Mouse (Mus musculus) c-Kit-negative CD71-positive TER-119-positive erythroid progenitor cells, embryonic 14.5 days (primary cell): ENCODE data around the gene Rassf8.

Source experiments
- DNase-seq: peaks from one replicate; pipeline ENCODE4 v3.0.0-alpha.2; 2013; ENCODE audit warnings: low read depth, low spot score

Rassf8 gene

DNA sequence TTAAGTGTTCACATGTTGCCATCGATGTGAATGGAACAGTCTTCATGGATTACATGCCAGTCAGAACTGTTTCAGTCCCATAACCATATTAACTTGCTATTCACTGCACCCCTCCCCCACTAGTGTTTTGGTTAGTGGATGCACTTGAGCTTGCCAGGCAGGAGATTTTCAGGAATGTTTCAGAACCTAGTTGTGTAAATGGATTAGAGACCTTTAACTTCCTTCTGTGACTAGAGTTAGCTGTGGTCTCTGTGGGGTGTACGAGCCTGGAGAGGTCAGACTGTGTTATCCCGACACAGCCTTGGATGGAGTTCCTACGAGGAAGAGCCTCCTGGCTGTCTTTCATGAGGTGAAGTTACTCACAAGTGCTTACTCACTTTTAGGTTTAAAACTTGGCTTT is 29.7 kb downstream of the Rassf8 start:
- no peak for DNase-seq

DNA sequence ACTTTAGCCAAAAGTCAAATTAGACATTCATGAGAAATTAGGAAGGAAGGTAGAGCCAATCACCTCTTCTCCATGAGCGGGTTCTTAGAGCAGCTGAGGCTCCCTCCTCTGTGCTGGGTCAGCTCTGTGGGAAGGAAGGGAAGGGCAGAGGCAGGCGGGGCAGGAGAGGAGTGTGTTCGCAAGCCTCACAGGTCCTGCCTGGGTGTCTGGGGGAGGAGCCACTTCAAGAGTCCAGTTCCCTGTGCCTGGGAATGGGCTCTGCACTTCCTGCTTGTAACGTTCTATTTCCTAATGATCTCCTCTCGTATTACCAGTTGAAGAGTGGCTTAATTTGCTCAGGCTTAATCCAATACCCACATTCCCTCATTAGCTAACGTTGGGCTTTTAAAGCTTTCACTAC is 32.8 kb downstream of the Rassf8 start:
- no peak for DNase-seq

DNA sequence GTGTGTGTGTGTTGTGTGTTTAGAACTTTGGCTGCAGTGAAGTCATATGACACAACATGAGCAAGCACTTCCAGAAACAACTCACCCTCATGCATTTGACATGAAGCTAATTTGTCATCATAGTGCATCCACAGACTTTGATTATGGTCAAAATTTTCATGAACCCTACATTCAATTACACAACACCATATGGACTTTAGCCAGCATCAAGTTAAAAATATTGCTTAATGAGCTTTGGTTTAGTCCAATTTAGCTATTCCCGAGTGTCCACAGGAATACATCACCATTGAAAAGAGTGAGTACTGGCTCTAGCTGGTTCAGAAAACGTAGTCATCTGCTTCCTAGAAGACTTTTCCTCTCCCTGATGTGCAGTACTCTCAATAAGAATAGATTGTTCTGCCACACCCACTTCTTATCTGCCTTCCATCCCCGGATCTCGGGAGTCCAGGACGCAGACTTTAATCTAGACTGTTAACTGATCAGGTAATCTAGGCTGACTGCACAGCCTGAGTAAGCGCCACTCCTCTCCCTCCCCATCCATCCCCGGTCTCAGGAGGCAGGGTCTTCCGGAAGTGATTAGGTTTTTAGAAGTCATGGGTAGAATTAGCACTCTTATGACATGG is 33.7 kb downstream of the Rassf8 start:
- DNase-seq = no peak

DNA sequence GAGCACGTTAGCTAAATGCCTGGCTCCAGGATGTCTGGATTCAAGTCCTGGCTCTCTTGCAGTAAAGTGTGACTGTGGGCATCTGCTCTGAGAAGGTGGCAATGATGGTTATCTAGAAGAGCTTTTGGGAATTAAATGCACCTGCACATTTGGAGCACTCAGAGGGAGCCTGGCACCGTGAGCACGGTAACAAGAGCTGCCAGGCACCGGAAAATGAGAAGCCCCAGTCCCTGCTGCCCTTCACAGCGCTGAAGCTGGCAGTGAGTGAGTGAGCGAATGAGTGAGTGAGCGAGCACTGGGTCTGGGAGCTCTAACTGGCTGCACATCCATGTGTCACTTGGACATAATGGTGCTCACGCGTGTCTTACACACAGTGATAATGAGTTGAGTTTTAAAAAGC is 34.7 kb downstream of the Rassf8 start:
- no peak for DNase-seq

DNA sequence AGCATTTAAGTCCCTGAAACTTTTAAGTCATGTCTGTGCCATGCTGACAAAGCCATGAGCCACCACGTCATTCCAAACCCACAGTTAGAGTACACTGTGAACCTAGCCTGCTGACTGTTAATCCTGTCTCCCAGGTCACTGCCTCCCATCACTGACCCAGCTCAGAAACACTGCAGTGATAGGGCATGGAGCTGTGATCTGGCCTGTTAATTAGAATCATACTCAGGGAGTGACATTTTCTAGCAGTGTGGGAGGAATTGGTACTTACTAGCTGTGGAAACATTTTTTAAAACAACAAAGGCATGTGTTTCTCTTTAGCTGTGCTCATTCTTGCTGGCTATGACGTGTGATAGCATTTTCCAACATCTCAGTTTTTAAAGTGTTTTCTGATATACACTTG is 35.4 kb downstream of the Rassf8 start:
- DNase-seq = no peak

DNA sequence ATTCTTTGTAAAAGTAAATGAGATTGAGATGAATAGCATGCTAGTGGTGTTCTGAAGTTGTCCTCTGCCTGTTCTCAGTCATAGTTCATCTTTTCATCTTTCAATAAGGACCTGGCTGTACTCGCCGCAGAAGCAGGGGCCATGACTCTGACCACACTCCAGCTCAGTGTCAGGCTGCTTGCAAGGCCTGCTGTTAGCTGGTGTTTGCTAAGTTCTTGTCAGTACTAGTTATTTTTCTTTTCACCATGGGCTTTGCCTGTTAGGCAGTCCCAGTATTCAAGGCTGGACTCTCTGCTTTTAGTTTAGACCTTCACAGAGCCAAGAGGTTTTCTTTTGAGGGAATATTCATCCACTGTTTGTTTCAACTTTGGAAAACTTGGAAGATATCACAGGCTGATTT is 40.8 kb downstream of the Rassf8 start:
- DNase-seq = no peak

DNA sequence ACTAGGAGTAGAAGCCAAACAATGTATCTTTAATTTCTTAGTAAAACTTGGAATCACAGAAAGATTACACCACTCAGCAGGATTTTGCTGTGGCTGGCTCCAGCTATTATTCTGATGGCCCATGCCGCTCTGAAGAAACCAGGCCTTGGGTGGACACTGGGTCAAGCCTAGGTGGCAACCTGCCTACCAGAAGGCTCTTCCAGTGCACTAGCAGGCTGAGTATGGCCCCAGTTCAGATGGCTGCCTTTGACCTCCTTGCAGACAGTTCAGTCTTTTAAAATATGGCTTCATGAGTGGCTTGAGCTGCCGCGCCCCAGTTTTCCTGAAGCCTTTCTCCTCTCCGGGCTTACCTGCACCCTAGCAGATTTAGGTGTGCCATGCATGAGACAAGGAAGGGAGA is 43.2 kb downstream of the Rassf8 start:
- no peak for DNase-seq

DNA sequence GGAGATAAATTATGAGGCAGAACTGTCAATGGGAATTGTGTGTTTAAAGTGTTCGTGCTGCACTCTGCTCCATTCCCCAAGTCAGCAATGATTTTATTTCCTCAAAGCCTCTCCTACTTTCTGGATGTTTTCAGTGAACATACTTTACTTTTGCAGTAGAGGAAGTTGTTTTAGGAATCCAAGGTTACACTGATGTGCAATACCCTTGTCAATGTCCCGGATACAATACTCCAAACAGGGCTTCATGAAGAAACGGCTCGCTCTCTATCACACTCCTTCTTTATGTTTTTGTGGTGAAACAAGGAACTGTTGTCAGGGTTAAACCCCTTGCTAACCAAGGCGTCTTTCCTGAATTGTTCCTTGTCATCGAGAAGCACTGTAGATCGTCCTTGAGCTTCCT is 45.8 kb downstream of the Rassf8 start:
- no peak for DNase-seq

DNA sequence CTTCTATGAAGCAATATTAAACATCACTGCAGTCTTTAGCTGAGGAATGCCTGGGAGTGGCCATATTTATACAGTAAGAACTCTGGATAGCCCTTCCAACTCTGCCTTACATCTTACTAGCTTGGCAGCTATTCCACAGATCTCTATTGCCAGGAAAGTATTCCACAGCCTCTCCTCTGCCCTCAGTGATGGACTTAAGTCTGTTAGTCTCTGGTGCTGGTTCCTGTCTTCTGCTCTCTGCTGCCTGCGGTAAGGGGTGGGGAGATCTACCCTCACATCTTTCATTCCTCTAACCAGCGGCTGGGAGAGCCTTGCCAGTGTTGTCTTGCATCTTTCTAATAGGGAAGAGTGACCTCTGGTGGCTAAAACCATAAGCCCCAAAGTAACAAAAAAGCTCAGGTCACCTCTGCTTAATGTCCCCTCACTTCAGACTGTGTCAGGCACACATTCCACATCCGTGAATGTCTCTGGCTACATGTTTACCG is 46.6 kb downstream of the Rassf8 start:
- DNase-seq = no peak

DNA sequence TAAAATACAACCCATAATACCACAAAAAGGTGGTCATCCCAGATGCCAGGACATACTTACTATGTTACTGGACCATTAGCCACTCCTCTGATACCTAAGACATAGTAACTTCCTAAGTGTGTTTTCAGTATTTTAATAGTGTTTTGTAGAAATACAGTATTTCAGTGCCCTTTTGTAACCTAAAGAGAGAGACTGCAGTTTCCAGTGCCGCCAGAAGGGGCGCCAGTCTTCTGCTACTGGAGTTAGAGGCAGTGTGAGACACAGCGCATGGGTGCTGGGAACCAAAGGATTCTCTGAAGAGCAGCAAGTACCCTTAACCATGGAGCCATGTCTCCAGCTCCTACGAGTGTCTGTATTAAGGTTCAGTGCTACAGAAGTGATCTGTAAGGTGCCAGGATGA is 48.1 kb downstream of the Rassf8 start:
- DNase-seq = no peak

DNA sequence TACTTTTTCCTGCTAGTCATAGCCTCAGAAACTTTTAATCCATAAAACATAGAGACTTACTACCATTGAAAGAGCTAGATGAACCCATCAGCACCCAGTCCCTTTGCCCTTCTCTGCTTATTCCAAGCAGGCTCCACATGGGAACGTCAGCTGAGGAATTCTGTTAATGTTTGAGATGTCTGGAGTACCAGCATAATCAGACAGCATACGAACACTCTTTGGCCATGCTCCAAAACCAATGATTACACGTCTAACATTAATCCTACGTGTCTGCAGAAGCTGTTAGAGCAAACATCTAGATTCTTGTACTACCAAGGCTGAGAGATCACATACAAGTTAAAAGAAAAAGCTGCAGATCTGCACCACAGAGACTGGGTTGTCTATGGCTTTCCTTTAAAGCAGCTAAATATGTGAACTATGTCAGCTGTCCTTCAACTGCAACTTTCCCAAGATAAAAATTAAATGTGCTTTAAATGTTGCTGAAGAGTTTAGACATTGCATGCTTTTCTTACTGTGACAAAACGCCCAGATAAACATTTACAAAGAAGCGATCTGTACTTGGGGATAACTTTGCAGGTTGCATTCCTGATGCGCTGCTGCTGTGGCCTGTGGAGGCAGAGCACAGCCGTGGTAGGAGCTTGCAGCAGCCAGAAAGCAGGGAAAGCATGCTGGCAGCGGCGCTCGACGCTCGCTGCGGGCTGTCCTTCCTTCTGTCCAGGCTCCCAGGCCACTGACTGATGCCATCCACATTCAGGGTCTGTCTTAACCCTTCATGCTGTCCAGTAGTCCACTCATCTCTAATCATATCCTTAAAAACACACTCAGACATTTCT is 49.9 kb downstream of the Rassf8 start:
- no peak for DNase-seq

DNA sequence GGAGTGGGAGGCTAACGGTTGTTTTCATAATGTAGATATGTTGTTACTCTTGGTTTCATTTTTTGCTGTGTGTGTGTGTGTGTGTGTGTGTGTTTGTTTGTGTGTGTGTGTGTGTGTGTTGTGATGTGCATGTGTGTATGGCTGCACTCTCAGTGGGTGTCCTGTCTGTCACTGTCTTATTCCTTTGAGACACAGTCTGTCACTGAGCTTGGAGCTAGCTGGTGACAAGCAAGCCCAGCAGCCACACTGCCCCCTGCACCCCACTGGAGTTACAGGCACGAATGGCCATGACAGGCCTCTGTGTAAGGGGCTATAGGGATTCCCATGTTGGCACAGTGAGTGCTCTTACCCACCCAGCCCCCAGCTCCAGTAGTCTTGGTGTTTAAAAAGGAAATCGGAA is 51.1 kb downstream of the Rassf8 start:
- no peak for DNase-seq

DNA sequence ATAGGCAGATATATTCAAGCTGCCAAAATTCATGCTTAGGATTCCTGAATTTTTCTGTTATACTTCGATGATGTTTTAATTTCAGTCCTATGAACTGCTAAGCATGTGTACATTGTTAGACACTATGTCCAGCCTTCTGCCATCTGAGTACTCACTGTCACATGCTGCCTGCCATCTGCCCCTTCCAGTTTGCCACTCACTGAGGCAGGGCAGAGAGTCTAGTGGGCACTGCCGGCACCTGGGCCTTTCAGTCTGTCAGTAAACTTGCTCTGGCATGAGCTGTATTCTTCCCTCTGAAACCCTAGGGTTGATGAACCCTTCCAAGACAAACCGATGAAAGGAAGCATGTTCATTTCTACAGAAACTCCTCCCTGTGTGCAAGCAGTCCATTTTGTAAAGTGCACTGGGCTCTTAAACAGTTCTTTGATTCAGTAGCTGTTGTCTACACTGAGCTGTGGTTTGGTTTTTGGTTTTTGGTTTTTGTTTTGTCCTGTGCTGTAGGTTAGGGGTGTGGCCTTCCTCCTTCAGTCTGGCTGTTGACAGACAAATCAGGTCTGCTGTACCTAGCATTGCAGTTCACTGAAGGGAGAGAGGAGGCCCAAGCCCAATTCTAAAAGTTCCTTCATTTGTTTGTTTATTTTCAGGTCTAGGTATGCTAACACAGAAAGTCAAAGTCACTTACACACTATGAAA is 55.4 kb downstream of the Rassf8 start:
- DNase-seq = no peak

DNA sequence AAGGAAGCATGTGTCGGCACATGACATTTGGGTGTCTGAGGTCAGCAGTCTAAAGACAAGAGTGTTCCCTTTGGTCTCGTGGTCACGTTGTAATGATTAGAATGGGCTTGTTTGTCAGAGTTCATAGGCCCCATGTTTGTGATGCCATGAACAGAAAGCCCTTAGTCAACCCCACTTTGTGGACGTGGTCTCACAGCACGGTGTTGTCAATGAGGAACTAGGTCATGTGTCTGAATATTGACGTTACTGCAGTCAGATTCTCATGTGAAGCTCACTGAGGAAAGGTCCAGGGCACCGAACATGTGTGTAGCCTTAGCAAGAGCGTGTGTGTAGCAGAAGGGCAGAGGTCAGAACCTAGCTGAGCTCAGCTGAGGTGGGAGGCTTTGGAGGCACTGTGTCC is 56.3 kb downstream of the Rassf8 start:
- no peak for DNase-seq

DNA sequence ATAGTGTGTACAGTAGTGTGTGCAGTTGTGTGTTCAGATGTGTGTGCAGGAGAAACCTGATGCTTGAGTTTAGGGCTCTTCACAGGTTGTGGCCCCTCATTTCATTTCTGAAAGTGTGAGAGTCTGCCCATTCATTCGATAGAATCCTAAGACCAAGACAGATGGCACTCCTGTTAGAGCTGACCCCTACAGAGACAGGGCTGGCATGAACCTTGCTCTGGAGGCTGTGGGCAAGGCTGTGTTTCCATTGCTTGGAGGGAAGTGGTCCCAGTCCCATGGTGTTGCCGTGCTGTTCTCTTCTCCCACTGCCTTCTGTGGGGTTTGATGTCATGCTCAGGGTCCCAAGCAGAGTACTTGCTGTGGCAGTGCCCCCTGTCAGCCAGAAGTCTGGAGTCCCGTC is 57.7 kb downstream of the Rassf8 start:
- no peak for DNase-seq

DNA sequence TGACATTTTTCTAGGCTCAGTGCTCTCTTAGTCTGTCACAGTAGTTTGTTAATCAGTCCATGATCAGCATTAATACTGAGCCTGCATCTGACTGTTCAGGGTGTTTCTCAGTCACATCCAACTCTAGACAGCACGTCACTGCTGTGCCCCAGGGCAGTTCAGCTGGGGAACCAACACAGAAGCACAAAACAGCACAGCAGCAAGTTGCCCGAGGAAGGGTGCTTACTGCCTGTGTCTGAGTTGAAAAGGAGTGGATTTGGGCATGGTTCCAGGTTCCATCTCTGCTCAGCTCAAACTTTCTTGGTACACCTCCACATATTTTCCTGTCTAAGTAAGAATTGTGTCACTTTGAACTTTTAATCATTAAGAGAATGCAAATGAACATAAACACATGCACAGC is 60.2 kb downstream of the Rassf8 start:
- DNase-seq = no peak

DNA sequence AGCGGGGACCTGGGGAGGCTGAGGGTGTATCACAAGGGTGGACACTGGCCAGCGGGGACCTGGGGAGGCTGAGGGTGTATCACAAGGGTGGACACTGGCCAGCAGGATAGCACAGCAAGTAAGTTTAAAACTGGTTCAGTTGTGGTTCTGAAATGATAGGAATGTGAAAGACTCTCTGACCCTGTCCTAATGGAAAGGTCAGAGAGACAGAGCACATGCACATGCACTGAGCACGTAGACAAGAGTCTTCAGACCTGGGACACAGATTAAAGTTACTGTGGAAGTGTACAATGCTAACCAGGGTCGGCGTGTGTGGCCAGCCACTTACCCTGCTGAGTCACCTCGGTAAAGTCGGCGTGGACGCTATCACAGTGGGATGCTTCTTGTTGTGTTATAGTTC is 61.4 kb downstream of the Rassf8 start:
- no peak for DNase-seq

DNA sequence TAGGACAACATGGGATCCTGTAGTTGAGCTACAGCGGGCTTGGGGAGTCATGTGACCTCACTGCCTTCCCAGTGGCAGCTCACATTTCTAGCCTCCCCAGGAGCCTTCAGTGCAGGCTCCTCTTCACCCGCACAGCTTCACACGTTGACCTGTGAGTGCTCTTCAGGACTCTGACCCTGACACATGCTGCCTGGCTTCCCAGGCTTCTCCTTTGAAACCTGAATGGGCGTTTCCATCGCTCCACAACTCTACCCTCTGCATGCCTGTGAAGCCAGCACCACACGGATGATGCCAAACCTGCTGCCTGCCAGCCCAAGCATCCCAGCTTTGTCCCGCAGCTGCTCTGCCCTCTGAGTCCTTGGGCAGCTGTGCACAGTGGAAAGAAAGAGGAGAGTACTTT is 63.0 kb downstream of the Rassf8 start:
- DNase-seq = no peak

DNA sequence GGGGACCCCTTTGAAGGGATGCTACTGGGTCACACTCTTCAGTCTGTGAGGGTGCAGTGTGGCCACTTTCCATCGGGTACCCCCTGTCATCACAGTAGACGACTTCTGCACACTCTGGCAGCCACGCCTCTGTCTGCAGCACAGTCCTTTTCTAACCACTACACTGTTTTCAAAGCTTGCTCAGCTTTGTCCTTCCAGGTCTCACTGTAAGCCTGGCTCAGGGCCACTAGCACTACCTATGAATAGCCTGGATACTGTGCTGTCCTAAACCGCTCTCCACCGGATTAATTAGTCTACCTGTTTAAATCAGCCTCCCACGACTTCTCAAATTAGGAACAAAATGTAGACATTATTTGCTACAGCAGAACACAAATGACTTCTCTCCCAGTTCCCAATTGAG is 63.5 kb downstream of the Rassf8 start:
- DNase-seq = no peak

DNA sequence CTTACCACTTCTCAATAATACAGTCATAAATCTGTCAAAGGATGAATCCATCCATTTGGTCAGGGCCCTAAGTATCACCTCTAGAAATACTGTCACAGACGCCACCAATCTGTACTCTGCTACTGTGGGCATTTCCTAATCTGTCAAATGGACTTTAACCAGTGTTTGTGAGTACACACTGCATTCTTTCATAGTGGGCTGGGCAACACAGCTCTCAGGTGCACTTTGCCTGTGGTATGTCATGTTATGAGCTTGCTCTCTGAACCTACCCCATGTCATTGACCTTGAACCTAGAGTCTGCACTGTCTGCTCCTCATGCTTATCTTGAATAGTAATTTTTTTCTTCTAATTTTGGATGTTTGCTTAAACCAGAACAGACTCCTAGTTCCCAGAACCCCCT is 64.6 kb downstream of the Rassf8 start:
- no peak for DNase-seq

DNA sequence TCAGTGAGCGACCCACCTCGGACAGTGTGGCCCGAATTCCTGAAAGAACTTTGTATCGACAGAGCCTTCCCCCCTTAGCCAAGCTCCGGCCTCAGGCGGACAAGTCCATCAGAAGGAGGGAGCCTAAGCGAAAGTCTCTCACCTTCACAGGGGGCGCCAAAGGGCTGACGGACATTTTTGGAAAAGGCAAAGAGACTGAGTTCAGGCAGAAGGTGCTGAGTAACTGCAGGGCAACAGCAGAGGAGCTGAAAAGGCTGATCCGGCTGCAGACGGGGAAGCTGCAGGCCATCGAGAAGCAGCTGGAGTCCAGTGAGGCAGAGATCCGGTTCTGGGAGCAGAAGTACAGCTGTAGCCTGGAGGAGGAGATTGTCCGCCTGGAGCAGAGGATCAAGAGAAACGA is 68.7 kb downstream of the Rassf8 start:
- DNase-seq = no peak

DNA sequence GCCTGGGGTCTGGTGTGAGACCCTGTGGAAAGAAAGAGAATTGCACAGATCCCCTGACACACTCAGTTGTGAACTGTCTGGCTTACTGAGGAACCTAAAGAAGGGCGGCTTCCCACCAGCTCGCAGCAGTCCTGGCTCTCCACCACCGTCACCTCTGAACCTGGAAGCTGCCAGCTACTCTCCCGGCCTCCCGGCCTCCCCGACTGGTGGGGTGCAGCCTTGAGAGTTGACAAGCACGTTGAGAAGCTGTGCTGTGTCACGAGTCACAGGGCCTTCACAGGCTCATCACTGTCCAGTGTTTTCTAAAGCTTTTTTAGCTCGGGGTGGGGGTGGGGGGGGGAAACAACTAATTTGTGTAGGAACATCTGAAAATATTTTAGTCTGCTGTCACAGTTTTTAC is 72.6 kb downstream of the Rassf8 start:
- DNase-seq = no peak

DNA sequence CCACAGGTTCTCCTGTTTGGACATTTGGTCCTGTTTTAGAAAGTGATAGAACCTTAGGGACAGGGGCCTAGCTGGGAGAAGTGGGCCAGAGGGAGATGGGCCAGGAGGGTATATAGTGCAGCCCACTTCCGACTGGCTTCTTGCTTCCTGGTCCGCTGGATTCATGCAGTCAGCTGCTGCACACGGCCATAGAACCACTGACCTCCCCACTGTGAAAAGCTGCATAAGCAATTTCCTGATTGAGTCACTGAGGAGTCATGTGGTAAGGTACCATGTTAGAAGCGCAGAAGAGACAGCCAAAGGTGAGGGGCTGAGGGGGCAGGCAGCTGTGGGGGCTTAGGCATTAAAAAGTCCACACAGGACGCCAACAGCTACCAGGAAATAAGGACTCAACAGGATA is 75.7 kb downstream of the Rassf8 start:
- DNase-seq = no peak
